Mouse (Mus musculus): Measurements from ENCODE around the gene Gpr25.

GRCm38 (mm10) chr1:136227870-136228269 lies 32.8 kb downstream of the Gpr25 start:
- TF ChIP-seq CTCF (IDR thresholded peaks at IDR 0.05; ENCODE audit: low read depth) (no peak), EP300 (IDR thresholded peaks at IDR 0.05; ENCODE audit: low read depth) (no peak)

Measured in heart, postnatal 0 days (tissue).